Mouse (Mus musculus): Measurements from ENCODE around the gene Snx8.
"Not testable (repeated sequence)": the region's sequence is repeated elsewhere in the genome, so short reads cannot be mapped to it uniquely, and the experiment has no call there.

Snx8 gene

DNA sequence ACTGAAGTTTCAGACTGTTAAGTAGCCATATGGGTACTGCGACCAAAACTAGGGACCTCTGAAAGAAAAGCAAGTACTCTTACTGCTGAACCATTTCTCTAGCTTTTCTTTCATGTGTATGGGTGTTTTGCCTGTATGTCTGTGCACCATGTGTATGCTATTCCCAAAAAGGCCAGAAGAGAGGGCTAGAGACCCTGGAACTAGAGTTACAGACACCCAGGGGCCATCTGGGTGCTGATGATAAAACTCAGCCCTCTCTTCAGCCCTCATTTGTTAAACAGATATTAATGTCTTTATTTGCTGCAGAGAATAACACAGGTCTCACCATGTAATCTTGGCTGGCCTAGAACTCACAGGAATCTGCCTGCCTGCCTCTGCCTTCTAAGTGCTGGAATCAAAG is 4.6 kb downstream of the Snx8 start:
- no peak for DNase-seq (ENCODE audit: low spot score in 2 of 2)

DNA sequence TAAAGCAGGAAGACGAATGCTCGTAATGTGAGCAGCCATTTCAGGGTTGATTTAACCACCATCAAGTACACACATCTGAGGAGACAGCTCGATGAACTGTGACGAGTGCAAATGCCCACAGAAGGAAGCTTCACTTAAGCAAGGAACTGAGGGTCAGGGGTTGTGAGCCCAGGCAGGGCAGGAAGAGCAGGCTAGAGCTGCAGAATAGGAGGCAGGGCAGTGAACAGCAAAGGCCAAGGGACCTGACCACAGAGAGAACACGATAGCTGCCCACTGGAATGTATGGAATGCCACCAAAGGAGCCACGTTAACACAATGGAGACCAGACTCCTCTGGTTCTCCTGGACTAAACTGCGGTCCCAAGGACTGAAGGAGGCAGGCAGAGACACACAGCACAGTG is 5.5 kb downstream of the Snx8 start:
- peak; percentile 78 to 79 for DNase-seq (ENCODE audit: low spot score in 2 of 2)

DNA sequence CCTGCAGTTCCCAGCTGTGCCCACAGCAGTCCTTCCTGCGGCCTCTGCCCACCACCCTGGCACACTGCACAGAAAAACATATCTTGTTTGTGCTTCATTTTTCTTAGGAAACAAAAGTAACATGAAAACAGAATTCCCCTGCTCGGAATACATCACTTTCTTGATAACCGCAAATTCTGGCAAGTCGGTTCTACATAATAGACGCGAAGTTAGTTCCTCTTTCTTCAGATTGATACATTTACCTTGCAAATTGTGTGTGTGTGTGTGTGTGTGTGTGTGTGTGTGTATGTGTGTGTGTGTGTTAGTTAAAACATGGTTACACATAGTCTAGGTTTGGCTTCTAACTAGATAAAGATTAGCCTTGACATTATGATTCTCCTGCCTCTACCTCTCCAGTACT is 6.4 kb downstream of the Snx8 start:
- peak; percentile 70 to 84 for DNase-seq (ENCODE audit: low spot score in 2 of 2)

DNA sequence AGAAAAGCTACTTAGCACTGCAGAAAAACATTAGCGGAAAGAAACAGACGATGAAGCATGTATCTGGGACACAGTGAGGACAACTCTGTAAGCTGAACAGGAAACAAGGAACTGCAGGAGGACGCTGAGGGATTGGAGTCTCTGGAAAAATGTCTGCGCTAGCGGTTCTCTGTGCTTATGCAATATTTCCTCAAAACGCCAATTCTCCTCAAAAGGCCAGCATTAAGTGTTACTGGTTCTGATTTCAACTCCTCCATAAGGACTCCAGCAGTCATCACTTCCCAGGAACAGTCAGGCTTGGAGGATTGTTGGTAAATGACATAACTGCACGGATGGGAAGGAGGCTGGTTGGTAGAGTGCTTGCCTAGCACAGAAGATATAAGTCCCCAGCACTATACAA is 7.9 kb downstream of the Snx8 start:
- DNase-seq (ENCODE audit: low spot score in 2 of 2), result no peak

DNA sequence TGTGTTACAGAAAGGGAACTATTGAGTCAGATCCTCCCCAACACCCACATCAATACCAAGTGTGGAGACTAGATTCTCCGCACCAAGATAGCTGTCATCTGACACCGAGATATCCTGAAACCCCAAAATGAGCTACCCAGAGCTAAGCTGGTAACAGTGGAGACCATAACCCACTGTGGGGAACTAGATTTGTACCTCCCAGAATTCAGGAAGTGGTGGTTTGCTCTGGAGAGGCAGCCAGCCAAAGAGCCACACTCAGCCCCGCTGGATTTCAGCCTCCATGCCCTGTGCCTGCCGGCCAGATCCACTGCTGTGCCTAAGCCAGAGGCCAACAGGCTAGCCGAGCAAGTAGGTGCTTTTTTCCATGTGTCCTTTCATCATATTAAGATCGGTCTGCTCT is 9.8 kb downstream of the Snx8 start:
- no peak for DNase-seq (ENCODE audit: low spot score in 2 of 2)

DNA sequence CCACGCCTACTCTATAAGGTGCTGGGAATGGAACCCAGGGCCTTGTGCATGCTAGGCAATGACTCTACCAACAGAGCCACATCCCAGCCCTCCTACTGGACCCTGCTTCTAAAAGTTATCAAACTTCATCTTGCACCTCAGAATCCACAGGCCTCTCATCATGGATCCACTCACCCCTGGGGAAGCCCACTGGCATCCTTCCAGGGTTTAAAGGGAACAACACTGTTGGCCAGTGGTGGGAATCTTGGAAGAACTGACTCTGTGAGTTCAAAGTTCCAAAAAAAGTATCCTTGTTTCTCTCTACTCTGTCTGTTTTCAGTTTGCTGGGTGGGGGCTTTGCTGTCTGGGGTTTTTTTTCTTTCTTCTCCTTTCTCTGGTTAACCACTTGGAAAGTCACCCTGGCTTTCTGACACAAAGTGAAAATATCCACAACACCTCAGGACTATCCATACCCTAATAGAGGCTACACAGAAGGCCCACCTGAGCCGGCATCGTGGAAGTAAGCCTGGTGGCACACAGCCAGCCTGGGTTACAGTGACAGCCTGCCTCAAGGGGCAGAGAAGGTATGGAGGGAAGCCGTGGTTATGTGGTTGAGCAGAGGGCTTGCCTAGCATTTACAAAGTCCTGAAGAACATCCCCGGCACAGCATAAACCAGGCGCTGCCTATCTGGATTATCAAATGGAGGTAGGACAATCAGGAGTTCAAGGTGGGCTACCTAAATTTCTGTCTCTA is 10.8 kb downstream of the Snx8 start:
- DNase-seq (ENCODE audit: low spot score in 2 of 2), result no peak

DNA sequence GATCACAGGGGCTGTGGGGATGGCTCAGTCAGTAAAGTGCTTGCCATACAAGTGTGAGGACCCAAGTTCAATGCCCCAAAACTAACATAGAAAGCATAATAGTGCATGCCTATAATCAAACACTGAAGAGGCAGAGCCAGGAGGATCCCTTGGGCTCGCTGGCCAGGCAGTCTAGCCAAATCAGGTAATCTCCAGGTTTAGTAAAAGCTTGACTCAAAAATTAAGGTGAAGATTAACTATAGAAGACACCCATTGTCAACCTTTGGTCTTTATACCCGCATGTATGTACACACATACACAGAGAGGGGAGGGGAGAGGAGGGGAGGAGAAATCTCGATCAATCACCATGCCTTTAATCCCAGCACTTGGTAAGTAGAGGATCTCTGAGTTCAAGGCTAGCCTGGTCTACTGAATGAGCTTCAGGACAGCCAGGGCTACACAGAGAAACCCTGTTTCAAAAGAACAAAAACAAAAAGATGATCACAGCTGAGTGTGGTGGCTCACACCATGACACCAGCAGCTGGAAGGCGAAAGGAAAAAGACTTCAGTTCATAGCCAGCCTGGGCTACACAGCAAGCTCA is 13.7 kb downstream of the Snx8 start:
- DNase-seq (ENCODE audit: low spot score in 2 of 2), result no peak

DNA sequence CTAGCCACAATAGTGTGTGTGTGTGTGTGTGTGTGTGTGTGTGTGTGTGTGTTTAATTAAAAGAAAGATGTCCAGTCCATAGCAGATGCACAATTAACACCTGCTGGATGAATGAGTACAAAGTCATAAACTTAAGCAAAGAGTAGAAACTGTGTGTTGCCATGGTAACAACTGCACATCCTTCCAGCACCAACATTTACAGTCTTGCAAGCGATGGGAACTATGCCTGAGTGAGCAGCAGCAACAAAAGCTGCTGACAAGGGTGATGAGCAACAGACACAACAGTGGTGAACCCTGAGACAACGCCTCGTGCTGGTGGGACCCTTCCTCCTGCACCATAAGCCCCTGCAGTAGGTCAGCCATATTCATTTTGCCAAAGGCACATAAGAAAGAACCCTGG is 14.8 kb downstream of the Snx8 start:
- peak; percentile 76 to 78 for DNase-seq (ENCODE audit: low spot score in 2 of 2)

DNA sequence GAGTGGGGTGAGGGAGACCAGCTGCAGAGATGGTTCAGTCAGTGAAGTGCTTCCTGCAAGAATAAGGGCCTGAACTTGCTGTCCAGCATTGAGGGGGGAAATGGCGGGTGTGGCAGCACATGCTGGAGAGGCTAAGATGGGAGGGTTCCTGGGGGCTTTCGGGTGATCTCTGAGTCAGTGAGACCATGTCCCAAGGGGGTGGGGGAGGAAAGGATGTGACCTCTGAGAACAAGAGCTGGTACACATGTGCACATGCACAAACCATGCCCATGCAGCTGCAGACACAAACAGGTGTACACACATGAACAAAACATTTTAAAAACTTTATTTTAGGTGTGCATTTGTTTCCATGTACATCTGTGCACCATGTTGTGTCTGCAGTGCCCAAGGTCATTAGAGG is 15.4 kb downstream of the Snx8 start:
- no peak for DNase-seq (ENCODE audit: low spot score in 2 of 2)

DNA sequence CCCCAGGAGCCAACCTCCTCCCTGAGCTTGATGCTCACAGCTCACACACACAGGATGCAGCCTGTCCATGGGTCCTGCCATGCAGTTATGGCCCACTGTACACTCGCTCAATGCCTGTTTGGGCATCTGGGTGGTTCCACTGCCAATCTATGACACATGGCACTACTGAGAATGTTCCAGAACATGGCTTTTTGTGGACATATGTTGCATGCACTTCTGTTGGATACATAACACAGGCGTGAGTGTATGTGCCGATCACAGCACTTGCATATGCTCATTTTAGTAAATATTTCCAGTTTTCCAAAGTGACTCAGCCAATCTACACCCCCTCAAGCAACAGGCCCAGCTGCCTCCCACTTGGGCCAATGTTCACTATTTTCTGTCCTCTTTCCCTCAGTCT is 17.4 kb downstream of the Snx8 start:
- DNase-seq (ENCODE audit: low spot score in 2 of 2), result no peak

DNA sequence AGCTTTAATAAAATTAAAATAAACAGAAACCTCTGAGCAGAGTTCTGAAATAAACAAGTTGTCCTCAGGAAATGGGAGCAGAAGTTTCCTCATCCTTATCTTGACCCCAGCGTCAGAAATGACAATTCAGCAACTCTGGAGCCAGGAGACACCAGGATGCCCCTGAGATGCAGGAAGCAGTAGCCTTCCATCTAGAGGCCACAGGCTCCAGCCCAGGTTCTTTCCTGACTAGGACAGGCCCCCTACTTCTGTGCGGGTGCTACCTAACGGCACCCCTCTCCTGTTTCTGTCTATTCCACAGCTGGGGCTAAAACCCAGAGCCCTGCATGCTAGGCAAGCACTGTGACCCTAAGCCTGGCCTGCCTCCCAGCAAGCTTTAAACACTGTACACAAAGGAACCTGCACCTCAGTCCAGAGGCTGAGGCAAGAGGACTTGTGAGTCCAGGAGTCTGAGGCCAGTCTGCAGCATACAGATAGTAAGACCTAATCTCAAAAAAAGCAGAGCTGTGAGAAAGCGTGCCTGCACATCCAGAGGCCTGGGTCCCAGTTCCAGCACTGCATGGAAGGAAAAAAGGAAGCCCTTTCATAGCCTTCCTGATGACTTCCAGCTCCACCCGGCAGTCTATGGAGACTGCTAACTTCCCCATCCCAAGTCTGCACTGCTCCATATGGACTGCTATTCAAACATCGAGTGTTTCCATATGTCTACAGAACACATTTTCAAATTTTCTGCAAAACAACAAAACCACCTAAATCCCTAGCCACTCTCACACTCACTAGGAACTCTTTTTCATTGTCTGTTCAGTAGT is 18.4 kb downstream of the Snx8 start:
- no peak for DNase-seq (ENCODE audit: low spot score in 2 of 2)

DNA sequence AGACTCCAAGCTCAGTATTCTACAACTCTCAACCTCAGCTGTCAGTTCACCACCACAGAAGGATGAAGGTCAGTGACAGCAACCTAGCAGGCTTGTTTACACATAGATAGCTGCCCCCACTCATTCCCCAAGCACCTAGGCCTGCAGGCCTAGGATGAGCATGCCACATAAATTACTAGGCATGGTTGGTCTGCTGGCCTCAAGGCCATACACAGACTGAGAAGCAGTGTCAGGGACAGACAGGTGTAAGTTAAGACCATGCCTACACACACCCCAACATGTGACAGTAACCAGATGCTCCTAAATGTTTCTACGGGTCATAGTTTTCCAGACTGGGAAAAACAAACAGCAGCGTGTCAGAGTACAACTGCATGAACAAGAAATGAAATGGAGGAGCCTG is 19.6 kb downstream of the Snx8 start:
- no peak for DNase-seq (ENCODE audit: low spot score in 2 of 2)

DNA sequence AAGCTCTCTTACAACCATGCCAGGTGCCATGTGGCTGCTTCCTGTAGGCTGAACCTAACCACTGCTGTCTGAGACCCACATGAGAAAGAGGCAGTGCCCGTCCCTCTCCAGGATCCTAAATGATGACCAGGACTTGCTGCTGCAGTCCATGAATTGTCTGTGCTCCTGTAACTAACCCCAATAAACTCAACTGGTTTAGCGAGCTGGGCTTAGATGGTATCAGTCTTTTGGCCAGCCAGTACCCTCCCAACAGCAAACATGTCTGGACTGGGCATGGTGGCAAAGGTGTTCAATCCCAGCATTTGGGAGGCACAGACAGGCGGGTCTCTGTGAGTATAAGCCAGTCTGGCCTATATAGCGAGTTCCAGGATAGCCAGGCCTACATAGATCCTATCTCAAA is 20.1 kb downstream of the Snx8 start:
- DNase-seq (ENCODE audit: low spot score in 2 of 2), result no peak

DNA sequence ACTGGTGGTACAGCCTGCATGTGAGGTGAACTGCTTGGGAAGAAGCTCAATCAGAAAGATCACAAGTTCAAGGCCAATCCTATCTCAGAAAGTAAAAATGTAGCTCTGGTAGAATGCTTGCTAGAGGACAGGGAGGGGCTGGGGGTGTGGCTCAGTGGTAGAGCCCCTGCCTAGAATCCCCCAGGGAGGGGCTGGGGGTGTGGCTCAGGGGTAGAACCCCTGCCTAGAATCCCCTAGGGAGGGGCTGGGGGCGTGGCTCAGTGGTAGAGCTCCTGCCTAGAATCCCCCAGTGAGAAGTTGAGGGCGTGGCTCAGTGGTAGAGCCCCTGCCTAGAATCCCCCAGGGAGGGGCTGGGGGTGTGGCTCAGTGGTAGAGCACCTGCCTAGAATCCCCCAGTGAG is 20.9 kb downstream of the Snx8 start:
- not testable (repeated sequence) for DNase-seq (ENCODE audit: low spot score in 2 of 2)

DNA sequence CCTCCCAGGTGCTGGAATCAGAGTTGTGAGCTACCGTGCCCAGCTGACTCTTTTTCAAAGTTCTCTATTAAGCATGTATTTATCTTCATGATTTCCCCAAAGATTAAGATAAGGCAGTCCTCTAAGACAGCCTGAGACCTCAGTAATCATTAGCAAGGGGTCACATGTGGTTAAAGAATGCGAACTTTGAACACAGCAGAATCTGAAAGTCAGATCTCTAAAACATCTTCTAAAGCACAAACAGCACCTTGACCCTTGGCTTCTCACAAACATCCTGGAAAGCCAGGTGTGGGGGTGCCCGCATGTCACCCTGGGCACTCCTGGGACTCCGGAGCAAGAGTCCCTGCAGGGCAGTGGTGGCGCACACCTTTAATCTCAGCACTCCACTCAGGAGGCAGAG is 24.6 kb downstream of the Snx8 start:
- no peak for DNase-seq (ENCODE audit: low spot score in 2 of 2)

DNA sequence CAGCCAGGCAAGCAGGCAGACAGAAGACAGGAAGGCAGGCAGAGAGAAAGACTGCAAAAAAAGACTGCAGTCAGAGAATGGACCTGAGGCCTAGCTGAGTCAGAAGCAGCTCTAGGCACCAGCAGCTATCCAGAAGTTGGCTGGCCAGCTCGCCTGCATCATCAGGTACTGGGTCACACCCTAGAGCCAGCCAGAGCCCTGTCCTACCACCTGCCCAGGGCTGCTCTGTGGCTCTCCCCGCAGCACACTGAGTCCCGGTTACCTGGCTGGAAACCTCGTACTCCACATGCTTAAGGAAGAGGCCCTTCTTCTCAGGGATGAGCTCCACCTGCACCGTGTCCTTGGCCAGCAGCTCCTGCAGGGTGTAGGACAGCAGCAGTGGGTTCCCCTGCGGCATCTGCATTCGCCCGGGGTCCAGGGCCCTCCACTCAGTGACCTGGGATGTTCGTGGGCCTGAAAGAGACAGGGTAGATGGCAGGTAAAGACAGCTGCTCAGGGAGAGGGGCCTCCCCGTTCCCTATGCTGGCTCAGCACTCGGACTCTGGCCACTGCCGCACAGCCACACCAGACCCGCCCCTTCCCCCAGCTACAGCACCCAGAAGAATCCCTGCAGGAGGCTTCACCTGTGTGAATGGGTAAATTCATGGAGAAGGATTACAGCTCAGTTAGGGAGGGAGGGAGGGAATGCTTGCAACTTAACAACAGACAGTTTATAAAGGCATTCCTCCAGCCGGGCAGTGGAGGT is 29.0 kb downstream of the Snx8 start:
- no peak for DNase-seq (ENCODE audit: low spot score in 2 of 2)

DNA sequence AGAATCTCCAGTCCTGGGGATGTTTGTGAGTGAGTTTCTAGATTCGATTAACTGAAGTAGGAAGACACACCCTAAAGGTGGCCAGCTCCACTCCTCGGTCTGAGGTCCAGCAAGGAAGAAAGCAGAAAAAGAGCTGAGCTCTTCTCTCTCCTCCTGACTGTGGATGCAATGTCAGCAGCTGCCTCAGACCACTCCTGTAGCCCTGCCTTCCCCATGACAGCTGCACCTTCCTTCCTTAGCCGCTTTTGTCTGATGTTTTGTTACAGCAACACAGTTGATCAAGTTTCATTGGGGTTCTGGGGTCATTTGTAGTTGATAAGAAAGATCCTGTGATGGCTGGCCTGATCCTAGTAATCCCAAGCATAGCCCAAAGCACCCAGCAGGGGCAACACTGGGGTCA is 31.6 kb downstream of the Snx8 start:
- no peak for DNase-seq (ENCODE audit: low spot score in 2 of 2)

DNA sequence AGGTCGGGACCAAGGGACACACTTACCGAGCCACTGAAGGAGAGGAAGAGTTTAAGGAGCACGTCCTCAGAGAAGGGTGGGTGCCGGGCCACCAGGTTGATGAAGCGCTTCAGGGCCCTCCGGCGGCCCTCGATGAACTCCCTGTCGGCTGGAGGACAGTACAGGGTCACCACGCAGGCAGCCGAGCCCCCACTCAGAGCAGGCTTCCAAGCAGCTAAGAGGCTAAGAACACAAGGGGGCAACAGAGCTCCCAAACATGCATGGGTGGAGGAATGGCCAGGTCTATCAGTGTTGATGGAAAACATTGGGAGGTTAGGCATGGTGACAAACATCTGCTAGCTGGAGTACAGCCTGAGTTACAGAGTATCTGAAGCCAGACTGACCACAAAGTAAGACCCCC is 33.1 kb downstream of the Snx8 start:
- no peak for DNase-seq (ENCODE audit: low spot score in 2 of 2)

DNA sequence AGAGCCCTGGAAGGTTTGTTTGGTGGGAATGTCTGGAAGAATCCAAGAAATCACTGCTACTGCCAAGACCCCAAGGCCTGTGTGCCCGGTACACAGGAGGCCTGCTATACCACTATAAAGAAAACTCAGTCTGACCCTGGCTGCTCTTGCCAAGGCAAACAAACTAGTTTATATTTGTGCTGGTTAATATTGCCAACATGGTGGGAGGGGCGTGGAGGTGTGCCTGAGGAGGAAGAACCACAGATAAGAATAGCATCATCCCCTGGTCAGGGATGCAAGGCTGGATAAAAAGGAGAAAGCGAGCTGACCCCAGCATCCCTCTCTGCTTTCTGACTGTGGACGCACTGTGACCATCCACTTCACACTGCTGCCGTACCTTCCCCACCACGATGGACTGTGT is 36.7 kb downstream of the Snx8 start:
- DNase-seq (ENCODE audit: low spot score in 2 of 2), result no peak

DNA sequence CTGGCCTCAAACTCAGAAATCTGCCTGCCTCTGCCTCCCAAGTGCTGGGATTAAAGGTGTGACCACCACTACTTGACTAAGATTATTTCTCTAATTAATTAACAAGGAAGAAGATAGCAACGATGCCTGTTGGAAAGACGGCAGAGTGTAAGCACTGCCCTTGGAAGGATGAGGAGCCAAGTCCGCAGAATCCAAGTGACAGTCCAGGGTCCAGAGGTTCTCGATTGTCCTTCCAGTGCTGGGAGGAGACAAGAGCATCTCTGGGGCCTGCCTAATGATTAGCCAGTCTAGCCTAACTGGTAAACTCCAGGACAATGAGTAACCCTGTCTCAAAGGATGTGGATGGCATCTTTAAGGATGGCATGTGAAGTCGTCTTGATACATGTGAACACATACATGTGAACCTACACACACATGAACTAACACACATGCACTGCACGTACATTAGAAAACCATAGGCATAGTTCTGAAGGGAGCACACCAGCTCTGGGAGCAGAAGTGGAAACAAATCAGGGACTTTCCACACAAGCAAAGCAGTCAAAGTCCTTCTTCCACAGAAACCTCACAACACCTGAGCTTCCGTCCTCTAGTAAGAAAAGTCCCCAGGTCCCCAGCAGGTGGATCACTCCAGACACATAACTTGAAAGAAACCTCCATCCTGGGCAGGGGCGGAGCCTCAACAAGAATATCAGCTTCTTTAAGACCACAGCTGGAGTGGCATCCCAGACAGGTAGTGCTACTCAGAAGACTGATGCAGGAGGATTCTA is 38.1 kb downstream of the Snx8 start:
- DNase-seq (ENCODE audit: low spot score in 2 of 2), result no peak

DNA sequence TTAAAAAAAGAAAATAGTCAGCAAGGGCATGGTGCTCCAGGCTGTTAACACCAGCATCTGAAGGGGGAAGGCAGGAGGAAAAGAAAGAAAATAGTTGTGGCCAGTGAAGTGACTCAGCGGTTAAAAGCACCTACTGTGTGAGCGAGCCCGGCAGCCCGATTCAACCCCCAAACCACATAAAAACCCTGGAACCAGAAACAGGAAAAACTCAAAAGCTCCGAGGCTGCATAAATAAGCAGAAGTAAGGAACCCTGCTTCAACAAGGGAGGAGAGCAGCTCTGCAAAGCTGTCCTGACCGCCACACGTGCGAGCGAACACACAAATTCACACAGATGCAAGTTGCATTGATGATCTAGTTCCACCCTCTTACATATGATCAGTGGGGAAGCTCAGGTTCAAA is 39.2 kb downstream of the Snx8 start:
- no peak for DNase-seq (ENCODE audit: low spot score in 2 of 2)

DNA sequence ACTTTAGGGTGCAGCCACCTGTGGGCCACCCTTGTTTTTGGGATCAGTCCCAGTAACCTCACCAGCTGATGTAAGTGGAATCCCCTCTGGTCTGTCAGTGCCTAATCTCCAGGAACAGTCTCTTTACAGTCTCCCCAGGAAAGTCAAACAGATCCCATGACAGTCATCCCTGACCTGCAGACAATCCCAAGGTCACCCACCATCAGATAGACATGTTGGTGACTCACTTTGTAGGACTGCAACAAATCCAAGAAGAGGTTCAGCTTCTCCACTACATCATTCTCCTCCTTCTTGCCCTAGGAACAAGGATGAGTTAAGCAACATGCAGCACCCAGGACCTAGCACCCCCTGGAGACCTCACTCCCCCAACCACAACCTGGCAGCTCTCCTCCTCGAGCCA is 43.0 kb downstream of the Snx8 start:
- DNase-seq (ENCODE audit: low spot score in 2 of 2), result no peak

All from spleen, postnatal 36 days (tissue).